Mouse (Mus musculus) large intestine, adult 2 months (tissue): ENCODE data around the gene Myct1. TPM values are rescaled to one million over a fixed set of nuclear protein-coding genes. Genes with fewer than 3 reads are reported as not detected.

Experiments used
- DNase-seq: peaks from one replicate; pipeline ENCODE4 v3.0.0-alpha.2; 2012; ENCODE audit warnings: low read depth, low spot score
- WGBS: fragments of 180-500 bp; shearing (Covaris S2); methylation state at CpG from one replicate; pipeline ENCODE4 v1.1.7; 2018; 5-methylcytosine and 5-hydroxymethylcytosine counted together
- polyA plus RNA-seq: library from polyadenylated mRNA; depleted of rRNA; stranded (reverse); fragments of >200 nt; gene quantifications from 2 replicates; pipeline ENCODE4 v1.2.3, GENCODE M21; 2012; rRNA removed

The Myct1 gene
- 0.76 and 0.97 TPM in 2 replicates for polyA plus RNA-seq

DNA sequence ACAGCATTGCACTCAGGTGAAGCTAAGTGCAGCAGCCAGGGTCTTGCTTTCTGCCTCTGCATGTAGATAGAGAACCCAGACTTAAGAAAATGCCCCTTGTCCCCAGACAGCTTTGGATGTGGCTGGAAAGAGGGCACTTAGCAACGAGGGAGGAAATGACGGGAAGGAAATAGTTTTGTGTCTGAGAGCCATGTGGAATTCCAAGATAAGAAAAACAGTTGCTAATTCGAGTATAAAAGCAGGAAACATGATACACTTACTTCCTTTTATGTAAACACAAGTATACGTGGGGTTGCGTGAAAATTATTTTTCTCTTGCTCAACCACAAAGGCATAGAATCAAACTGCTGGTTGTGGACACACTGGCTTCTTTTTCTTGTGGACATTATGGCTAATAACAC is at the start of gene Myct1:
Gene Myct1 (plus strand): TSS at position 312 of the 400 bp plus-strand sequence.
- no peak for DNase-seq
- 18% methylated on average over 5 of the region's 5 CpGs for WGBS

DNA sequence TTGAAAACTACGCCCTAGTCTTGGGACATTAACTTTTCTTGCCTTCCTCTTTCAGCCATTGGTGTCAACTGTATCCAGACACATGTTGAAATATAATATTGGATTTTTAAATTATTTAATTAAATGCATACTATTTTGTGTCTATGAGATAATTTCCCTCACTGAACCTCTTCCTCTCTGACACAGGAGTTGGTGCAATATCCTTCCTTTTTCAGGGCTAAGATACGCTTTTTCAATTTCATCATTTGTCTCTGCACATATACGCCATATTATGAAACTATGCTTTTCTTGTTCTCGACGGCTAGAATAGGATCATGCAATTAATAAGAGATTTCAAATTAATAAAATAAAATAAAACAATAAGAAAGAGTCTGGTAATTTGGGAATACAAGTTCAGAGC is 47.1 kb upstream of the Myct1 start:
- WGBS, result 83% methylated on average over 5 of the region's 5 CpGs
- no peak for DNase-seq

DNA sequence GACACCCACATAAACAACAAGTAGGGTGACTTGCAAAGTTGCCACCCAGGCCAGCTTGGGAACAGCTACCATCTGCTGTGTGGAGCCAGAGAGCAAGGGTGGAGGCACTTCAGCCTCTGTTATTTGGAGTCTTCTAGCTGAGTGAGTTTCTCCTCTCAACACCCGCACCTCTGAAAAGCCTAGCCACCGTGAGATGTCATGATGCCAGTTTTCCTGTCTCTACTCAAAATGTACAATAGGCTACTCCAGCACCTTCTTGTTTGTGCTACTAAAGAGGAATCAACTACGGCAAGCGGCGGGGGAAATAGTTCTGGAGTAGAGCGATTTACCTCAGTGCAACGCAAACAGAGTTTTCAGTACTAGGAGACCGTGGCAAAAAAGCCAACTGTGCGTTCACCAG is 45.8 kb upstream of the Myct1 start:
- 86% methylated on average over 9 of the region's 9 CpGs for WGBS
- no peak for DNase-seq

DNA sequence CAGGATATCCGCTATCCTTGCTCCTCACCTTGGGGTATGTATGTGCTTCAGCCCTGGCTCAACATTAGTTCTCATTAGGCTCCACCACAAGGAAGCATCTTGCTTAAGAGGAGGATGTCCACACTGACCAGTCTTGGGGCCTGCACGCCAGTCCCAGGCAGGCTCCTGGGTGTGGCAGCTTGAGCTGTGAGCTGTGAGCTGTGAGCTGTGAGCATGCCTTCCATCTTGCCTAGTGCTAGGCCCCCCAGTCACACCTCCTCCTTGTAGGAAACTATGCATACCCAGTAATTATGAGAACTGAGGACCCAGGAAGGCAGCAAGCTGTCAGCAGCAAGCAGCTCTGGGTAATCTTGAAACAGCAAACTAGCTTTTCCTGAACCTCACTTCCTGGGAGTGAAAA is 44.9 kb upstream of the Myct1 start:
- DNase-seq, result no peak
- WGBS, result 72% methylated on average over 2 of the region's 2 CpGs

DNA sequence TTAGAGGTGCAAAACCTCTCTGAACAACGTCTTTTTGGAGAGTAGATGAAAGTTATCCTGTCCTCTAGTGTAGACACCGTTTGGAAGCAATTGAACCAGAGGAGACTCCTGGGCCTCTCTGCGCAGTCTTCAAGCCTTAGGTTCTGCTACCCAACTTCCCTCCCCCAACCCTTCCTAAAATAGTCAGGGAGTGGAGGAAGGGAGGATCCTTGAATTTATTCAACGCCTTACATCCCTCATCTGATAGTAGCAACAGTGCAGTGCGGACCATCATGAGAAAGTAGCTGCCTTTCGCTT is 43.8 kb upstream of the Myct1 start:
- DNase-seq, result no peak
- 19% methylated on average over 6 of the region's 6 CpGs for WGBS

DNA sequence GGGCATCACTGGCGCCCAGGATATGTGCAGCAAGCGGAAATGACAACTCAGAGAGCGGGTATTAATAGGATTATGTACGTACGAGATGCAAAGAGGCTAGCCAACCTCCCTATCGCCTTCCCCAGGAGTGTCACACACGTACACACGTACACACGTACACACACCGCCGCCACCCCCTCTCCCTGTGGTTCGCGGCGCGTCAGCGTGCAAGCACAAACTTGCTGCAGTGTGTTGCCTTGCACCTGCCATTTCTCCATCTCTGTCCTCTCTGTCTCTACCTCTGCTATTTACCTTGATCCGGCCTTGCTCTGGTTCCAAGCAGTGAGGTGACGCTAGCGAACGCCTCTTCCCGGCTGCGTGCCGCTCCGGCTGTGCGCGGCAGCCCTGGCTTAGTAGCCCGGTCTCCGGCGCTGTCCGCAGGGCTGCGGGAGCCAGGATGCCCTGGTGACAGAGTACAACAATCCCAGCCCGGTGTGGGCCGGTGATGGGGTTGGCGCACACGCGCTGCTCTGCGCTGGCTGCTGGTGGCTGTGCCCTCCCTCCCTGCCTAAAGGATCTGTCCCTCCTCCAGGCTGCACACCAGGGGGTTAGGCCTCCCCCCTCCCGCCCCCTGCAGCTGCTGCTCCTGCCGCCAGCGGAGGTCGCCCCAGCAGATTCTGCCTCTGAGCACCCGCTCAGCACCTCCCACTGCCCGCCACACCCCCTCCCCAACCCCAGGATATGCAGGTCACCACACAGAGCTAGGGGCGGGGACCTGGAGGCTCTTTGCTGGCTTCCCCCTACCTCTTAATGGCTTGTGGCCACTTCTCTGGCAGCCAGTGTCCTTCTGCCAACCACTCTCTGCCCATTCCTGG is 43.2 kb upstream of the Myct1 start:
- no peak for DNase-seq
- 4% methylated on average over 44 of the region's 44 CpGs for WGBS

- DNase-seq, result no peak
Measured at GRCm38 (mm10) chr10:5551382-5551781, 42.2 kb upstream of the Myct1 start, which contains the start of gene Syne1. Gene Syne1 (minus strand): TSS chr10:5551482.

GRCm38 (mm10) chr10:5554941-5555340 is 38.6 kb upstream of the Myct1 start:
- 21% methylated on average over 5 of the region's 5 CpGs for WGBS
- no peak for DNase-seq

More at GRCm38 (mm10) chr10:5551382-5551781, 42.2 kb upstream of the Myct1 start, which contains the start of gene Syne1:
- 72% methylated on average over 5 of the region's 5 CpGs for WGBS

DNA sequence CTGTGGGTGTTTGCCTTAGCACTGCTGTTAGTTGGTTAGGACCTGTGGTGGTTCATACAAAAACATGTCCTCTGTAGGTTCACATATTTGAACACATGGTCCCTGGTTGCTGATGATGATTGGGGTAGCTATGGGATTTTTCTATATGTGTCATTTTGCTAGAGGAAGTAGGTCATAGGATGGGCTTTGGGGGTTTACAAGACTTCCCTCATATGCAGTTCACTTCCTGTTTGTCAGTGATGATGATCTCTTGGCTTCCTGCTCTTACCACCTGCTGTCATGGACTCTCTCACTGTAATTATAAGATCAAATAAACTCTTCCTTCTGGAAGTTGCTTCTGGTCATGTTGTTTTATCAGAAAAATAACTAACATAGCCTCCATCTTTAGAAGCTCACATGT is 34.8 kb upstream of the Myct1 start:
- no peak for DNase-seq

GRCm38 (mm10) chr10:5560526-5560925 is 33.0 kb upstream of the Myct1 start:
- DNase-seq, result no peak
- 76% methylated on average over 4 of the region's 4 CpGs for WGBS

DNA sequence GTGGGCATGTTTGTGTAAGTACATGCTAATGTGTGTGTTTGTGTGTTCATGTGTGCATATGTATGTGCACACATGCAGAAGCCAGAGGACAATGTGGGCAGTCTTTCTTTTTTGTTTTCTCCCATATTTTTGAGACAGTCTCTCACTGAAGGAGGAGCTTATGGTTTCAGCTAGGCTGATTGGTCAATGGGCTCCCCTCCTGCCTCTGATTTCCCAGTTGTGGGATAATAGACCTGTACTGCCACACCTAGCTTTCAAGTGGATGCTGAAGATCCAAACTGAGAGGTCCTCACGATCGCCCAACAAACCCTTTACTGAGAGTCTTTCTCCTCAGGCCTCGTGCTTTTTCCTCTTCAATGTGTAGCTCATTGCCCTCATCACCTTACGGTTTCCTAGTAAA is 31.9 kb upstream of the Myct1 start:
- no peak for DNase-seq
- 71% methylated on average over 4 of the region's 4 CpGs for WGBS

GRCm38 (mm10) chr10:5568991-5569390 is 24.6 kb upstream of the Myct1 start:
- WGBS, result 84% methylated on average over 4 of the region's 4 CpGs
- no peak for DNase-seq

DNA sequence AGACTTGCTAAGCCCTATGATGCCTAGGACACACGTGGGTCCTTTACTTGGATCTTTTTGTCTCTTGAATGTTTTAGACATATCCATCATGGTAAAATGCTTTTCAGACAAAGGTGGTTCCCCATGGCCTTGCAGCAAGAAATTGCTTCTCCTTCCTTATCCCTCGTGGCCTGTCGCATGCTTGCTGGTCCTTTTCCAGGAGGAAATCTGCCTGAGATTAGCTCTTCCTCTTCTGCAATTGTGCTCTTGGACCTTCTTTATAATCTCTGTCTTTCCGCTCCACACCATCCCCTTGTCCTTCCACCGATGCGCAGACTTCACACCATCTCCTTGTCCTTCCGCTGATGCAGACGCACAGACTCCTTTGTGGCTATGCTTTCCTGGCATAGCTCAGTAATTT is 23.5 kb upstream of the Myct1 start:
- no peak for DNase-seq
- WGBS, result 85% methylated on average over 8 of the region's 8 CpGs

- no peak for DNase-seq
- 76% methylated on average over 5 of the region's 5 CpGs for WGBS
Measured at GRCm38 (mm10) chr10:5571332-5571731, 22.2 kb upstream of the Myct1 start.

DNA sequence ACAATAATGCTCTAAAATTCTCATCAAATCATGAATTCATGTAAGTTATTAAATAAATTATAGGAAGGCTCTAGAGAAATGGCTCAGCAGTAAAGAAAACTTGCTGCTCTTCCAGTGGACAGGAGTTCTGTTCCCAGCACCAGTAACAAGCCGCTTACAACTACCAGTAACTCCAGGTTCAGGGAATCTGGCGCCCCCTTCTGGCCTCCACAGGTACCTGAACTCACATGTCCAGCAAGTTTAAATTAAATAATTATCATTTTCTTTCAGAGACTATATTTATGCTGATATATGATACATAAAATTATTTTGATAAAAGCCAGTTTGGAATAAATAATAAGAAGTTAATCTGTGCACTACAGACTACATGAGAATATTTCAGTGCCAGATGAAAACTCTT is 20.2 kb upstream of the Myct1 start:
- 72% methylated on average over 2 of the region's 2 CpGs for WGBS
- no peak for DNase-seq

DNA sequence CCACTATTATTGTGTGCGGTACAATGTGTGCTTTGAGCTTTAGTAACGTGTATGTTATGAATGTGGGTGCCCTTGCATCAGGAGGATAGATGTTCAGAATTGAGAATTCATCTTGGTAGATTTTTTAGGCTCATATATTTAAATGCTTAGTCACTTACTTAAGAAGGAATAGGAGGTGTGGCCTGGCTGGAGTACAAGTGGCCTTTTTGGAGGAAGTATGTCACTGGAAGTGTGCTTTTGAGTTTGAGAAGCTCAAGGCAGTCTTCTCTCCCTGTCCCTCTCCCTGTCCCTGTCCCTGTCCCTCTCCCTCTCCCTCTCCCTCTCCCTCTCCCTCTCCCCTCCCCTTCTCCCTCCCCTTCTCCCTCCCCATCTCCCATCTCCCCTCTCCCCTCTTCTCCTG is 2.5 kb upstream of the Myct1 start:
- no peak for DNase-seq
- WGBS, result 79% methylated on average over 2 of the region's 2 CpGs

DNA sequence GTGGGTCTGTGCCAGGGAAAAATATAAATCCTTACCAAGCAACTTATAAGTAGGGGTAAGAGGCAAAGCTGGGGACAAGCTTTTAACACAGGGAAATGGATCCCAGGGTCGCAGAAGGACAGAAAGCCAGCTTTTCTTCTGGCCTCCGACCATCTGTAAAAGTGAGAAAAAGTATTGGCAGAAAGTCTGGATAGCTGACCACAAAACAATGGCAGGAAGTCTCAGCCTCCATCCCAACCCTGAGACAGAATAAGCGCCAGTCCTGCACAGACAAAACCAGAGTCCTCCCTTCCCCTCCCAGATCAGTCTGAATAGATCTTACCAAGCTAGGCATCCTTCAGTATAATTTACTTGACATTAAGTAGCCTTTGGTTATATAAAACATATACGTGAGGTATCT is 1.6 kb upstream of the Myct1 start:
- 75% methylated on average over 4 of the region's 4 CpGs for WGBS
- DNase-seq, result no peak

- 58% methylated on average over 5 of the region's 5 CpGs for WGBS
- no peak for DNase-seq
Measured at GRCm38 (mm10) chr10:5594457-5594856, 882 bp downstream of the Myct1 start.

GRCm38 (mm10) chr10:5596559-5596958 is 3.0 kb downstream of the Myct1 start:
- no peak for DNase-seq
- 28% methylated on average over 6 of the region's 6 CpGs for WGBS

DNA sequence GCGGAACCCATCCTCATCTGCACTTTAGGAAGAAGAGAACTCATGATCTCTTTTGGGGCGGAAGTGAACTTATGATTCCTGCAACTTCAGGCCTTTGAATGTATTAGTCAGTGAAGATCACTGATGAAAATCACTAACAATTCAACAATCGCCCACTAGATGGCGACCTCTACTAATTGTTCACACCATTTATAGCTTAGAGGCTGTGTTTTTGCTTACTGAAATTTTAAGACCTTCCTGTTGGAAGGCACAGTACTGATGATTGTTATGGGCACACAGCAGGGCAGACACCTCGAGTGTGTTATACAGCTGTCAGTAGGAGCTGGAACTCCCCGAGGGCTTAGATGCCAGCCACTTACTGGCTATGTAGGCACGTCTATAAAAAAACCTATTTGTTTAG is 6.5 kb downstream of the Myct1 start:
- WGBS, result 8% methylated on average over 7 of the region's 7 CpGs
- DNase-seq, result peak; percentile 18

DNA sequence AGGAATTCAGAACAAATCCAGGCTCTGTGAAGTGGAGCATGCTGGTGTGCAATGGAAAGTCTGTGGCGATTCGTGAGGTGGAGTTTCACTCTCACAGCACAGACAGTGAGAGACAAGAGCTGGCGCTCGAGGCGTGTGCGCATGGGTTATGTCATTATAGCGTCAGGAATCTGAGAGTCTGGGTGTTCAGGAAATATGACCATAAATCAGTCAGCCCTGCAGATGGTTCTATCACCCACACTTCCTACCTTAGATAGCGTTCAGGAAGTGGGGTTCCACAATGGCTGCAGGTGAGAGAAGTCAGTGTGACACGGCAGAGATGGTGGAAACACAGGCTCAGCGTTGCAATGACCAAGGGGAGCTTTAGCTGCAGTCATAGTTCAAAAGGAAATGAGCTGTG is 9.9 kb downstream of the Myct1 start:
- 64% methylated on average over 10 of the region's 10 CpGs for WGBS
- DNase-seq, result no peak

- 82% methylated on average over 13 of the region's 13 CpGs for WGBS
- DNase-seq, result no peak
Measured at GRCm38 (mm10) chr10:5604371-5604770, 10.8 kb downstream of the Myct1 start.
